Mouse (Mus musculus) cortical plate, adult 2 months (tissue): Measurements from ENCODE around the gene Sept1.

Experiments
- CTCF ChIP-seq: fragments of 200-500 bp; IDR thresholded peaks from 2 replicates; pipeline ENCODE4 v1.5.1; 2011; ENCODE audit warnings: mild to moderate bottlenecking, control low read depth, low read length; ENCODE audit not compliant: insufficient read depth; ENCODE audit errors: extremely low read depth
- POLR2A ChIP-seq: fragments of 200-500 bp; IDR thresholded peaks from 2 replicates; pipeline ENCODE4 v1.6.1; 2011; ENCODE audit warnings: mild to moderate bottlenecking, low read length, control low read depth; ENCODE audit not compliant: insufficient read depth; ENCODE audit errors: extremely low read depth

- TF ChIP-seq CTCF (no peak), POLR2A (no peak)
Measured at GRCm38 (mm10) chr7:127220440-127220839, 12.5 kb downstream of the Sept1 start.
